Mouse (Mus musculus): Measurements from ENCODE around the gene Cd207.

Gene Cd207

GRCm38 (mm10) chr6:83677757-83678156 is at the start of gene Cd207:
Cd207 (minus strand) TSS chr6:83677857.
- no peak for DNase-seq (ENCODE audit: low read depth, low spot score)

DNA sequence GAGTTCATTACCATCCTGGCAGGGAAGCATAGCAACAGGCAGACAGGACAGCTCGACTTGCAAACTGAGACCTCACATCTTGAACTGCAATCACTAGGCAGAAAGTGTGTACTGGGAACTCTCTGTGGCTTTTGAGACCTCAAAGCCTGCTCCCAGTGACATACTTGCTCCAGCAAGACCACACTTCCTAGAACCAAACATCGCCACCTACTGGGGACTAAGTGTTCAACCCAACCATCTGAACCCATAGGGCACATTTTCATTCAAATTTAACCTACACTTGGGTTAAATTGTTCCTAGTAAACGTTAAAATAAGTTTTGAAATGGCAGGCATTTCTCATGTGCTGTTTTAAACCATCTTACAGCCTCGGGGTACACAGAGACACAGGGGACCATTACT is 49.5 kb upstream of the Cd207 start:
- no peak for DNase-seq (ENCODE audit: low read depth, low spot score)

DNA sequence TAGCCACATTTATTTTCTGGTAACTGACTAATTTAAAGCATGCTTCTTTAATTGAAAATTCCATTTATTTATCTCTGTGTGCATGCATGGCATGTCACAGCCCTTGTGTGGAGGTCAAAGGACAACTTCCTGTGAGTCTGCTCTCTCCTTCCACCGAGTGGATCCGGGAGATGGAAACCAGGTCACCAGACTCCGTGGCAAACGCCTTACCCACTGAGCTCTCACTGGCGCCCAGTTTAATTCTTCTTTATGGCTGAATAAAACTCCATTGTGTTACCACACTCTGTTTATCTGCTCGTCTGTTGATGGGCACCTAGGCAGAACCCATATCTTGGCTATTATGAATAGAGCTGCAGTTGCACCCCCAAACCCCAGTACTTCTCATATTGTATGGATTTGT is 44.9 kb upstream of the Cd207 start:
- no peak for DNase-seq (ENCODE audit: low read depth, low spot score)

DNA sequence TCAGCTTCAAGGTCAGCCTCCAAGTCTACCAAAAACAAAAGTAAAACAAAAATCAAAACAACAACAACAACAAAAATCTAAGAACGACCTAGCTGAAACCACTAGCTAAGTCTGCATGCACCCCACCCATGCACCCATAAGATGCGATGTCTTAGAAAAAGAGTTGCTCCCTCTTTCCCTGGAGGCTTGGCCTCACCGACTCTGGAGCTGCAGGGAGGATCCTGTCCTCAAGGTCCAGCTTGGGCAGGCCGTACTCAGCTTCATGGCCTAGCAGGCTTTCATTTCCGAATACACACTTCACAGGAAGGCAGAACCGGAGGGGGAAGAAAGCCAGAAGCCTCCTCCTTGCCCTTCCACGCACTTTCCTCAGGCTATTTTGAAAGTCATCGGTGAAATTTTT is 39.4 kb upstream of the Cd207 start:
- DNase-seq (ENCODE audit: low read depth, low spot score), result no peak

DNA sequence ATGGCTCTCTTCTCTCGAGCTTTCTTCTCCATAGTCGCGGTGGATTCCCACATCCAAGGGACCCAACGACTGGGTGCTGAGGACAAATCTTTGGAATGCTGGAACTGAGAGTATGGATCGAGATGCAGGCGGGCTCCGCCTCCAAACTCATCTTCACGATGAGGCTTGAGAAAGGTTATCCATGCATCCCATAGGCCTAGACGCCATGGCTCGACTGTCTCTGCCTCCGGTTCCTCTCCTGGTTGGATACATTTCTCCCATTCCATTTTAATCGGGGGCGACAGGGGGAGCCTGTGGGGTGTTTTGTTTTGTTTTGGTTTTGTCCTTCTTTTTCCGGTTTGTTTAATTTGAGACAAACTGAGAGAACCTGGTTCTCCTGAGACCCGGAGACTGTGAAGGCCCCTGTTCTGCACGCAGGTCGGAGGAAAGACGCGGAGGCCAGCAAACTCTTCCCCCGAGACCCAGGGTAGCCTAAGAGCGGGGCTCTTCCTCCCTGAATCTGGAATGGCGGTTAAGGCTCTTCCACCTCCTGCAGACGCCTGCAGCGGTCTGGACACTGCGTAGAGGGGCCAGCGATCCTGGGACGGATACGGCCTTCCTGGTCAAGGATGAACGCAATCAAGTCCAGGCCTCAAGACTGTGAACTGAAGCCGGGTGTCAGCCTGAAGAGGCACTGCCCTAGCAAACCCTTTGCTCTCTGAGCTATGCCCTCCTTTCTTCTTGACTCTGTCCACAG is 38.0 kb upstream of the Cd207 start:
- no peak for DNase-seq (ENCODE audit: low read depth, low spot score)

DNA sequence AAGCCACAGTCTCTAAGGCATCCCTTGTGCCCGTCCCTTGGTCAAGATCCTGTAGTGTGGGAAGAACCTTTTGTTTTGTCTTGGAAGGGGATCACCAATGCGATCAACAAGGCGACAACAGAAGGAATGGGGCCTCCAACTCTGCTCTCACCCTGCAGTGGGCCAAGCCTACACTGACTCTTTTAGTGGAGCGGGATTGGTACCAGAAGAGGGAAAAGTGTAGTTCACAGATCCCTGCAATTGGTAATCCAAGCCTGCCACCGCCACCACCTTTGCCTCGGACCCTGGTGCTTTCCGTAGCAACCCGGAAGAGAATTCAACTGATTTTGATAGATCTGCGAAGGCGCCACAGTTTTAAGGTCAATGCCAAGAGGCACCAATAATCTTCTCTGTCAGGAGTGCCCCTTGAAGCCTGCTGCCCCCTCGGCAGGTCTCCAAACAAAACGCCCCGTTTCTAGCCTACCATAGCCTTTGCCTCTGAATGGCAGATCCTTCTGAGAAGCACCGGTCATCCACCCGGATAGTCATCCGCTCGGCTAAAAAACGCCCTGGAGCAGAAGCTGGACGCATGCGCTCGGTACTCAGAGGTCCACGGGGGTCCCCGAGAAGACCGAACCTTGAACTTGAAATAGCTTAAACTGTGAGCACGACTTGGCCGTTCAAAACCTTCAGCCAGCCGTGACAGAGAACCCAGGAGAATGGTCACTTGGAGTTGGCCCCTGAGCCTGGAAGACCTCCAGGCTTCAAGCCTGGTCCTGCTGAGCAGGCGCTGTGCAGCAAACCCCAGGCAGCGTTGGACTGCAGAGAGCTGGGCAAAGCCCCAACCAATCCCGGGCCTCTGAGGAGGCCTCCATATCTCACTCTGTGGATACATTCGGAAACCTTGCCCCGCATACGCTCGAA is 36.8 kb upstream of the Cd207 start:
- no peak for DNase-seq (ENCODE audit: low read depth, low spot score)

DNA sequence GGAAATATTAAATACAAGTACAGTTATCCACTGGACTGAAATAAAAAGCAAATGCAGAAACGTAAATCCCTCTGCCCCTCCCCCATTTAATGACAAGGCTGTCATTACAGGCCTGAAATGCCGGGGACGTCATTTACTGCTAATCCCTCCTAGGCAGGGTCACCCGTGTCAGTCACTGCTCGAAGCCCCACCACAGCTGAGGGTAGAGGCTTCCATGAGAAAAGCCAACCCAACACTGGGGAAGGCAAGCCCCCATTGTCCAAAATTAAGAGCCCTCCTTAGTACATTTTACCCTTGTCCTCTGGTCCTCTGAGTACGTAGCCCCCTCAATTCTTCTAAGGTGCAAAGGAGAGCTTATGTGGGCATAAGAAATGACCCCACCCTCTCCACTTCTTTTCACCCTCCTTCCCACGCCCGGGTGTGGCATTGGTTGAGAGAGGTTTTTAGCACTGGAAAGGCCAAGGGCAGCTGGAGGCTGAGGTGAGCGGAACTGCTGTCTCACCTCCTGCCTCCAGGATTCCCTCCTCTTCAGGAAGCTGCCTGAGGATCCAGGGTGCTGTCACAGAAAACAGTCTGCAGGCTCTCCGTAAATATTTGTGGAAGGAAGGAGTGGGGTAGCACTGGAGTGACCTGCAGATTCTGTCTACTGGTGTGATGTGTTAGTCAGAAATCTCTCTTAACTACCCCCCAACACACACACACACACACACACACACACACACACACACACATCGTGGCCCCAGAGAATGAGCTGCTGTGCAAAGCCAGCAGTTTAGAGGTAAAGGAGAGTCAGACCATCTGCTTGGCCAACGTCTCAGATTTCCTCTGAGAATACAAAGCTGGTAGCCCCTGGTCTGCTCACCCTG is 35.8 kb upstream of the Cd207 start:
- DNase-seq (ENCODE audit: low read depth, low spot score), result no peak

- DNase-seq (ENCODE audit: low read depth, low spot score), result no peak
Measured at GRCm38 (mm10) chr6:83711725-83712475, 34.2 kb upstream of the Cd207 start.

DNA sequence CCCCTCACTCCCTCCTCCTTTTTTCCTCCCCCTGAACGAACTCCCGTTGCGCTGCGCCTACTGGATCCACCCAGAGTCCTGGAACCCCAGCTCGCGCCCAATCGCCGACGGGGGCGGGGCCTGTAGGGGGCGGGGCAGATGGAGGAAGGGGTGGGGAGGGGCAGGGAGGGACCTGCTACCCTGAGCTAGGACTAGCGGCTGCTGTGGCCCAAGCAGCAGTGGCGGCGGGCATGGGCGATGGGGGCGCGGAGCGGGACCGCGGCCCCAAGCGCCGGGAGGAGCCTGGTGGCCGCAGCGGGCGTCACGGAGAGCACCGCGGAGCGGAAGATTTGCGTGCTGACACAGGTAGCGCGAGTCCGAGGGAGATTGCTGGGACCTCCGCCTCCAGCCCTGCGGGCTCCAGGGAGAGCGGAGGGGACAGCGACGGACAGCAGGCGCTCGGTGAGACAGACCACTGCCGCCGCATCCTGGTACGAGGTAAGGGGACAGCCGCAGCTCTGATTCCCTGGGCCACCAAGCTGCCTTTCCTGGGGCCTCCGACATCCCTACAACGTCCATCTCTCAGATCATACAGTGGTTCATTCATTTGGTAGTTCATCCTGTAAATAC is 33.5 kb upstream of the Cd207 start, which contains the start of gene Vax2:
Gene Vax2 (plus strand): TSS at position 198 of the 609 bp plus-strand sequence.
- no peak for DNase-seq (ENCODE audit: low read depth, low spot score)

DNA sequence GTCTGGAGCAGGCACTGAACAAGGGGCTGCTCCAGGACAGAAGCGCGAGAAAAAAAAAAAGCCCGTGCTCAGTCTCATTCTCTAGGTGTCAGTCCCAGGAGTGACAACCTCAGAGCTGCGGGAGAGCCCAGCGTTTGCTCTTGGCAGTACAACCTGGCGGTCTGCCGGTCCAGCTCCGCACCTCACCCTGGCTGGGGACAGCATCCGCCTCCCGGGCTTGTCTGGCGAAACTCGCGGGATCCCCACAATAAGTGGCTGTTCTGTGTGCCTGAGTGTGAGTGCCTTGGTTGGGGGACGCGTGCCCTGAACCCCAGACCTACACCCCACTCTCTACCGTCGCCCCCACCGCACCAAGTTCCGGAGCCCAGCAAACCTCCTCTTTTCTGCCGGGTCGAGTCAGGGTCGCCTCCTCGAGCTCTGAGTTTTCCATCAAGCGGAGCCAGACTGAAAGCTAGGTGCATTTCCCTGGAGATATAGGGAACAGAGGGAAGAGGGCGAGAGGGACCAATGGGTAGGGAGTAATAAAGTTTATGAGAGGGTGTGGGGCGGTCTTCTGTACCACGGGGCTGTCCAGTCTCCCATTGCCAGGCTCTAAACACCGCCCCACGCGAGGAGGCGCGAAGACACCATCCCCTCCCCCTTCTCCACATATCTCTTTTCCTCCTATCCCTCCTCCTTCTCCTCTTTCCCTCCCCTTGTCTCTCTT is 32.9 kb upstream of the Cd207 start:
- no peak for DNase-seq (ENCODE audit: low read depth, low spot score)

GRCm38 (mm10) chr6:83707738-83708510 is 30.3 kb upstream of the Cd207 start:
- DNase-seq (ENCODE audit: low read depth, low spot score), result no peak

GRCm38 (mm10) chr6:83704701-83705100 is 27.0 kb upstream of the Cd207 start:
- no peak for DNase-seq (ENCODE audit: low read depth, low spot score)

- DNase-seq (ENCODE audit: low read depth, low spot score), result no peak
Measured at GRCm38 (mm10) chr6:83704294-83704693, 26.6 kb upstream of the Cd207 start.

- no peak for DNase-seq (ENCODE audit: low read depth, low spot score)
Measured at GRCm38 (mm10) chr6:83703722-83704078, 26.0 kb upstream of the Cd207 start.

- no peak for DNase-seq (ENCODE audit: low read depth, low spot score)
Measured at GRCm38 (mm10) chr6:83703000-83703721, 25.5 kb upstream of the Cd207 start.

DNA sequence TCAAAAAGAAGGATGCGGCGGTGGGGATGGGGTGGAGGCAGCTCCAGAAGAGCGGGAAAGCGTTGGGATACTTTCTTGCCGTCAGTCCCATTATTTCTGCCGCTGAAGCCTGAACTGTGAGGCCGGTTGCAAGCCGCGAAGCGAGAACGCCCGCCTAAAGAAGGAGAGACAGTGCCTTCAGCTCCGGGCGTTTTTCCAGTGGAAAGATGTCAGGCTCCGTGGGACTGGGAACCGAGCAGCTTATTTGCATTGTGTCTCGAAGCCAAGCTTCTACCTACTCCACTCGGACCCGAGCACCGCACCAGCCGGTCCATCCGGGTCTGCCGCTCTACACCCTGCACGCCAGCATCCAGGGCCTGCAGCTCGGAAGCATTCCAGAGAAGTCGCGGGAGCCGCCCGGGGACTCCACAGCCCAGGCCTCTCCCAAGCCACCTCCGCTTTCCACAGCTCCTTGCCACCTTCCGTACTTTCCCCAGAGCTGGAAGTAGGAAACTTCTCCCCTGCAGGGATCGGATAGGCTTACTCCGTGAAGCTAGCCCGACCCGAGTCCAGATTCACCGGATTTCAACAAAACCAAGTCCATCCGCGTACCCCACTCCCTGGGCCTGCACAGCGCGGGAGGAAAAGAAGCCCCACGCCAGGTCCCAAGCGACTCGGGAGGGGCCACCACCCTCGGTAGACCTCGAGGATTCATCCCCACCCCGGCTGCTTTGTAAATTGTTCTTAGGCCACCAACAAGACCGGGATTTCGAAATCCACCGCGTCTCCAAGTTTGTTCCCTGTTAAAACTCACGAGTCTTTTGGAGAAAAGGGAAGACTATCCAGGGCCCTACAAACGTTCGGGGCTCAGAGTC is 24.7 kb upstream of the Cd207 start:
- no peak for DNase-seq (ENCODE audit: low read depth, low spot score)

DNA sequence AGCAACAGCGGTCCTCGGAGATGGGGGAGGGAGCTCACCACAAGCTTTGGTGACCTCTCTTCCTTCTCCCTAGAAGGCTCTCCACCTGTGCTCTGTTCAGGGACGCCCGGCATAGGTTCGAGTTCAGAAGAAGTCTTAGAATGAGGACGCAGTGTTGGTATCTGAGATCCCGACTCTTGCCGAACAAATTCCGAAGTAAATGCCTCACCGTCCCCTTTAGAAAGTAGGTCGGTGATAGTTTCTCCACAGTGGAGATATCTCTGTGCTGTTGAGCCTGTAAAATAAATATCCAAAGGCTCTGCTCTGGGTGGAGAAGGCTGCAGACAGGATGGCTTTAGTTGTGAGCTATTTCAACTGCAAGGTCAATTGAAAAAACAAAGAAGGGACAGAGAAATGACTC is 23.3 kb upstream of the Cd207 start:
- DNase-seq (ENCODE audit: low read depth, low spot score), result no peak

GRCm38 (mm10) chr6:83699971-83700370 is 22.3 kb upstream of the Cd207 start:
- no peak for DNase-seq (ENCODE audit: low read depth, low spot score)

All from brain, embryonic 18.5 days (tissue).